Mouse (Mus musculus): ENCODE results near the gene Car9. TPM values are rescaled to one million over a fixed set of nuclear protein-coding genes. Genes with fewer than 3 reads are reported as not detected.

The Car9 gene
- polyA plus RNA-seq, 1 experiment from 2014 or later = 0.41 TPM

GRCm38 (mm10) chr4:43507938-43508665 lies 1.3 kb downstream of the Car9 start:
- ATAC-seq (replicated peaks; ENCODE audit: insufficient number of reproducible peaks, low FRiP score, low TSS enrichment, low read depth) = peak; percentile 49
- Histone ChIP-seq H3K36me3 (replicated peaks; ENCODE audit: control insufficient read depth, insufficient read depth, low read depth, low read length) (no peaks in the 10 kb centered on the region), H3K27ac (replicated peaks; ENCODE audit: low read depth, low read length) (no peak overlapping the region)

DNA sequence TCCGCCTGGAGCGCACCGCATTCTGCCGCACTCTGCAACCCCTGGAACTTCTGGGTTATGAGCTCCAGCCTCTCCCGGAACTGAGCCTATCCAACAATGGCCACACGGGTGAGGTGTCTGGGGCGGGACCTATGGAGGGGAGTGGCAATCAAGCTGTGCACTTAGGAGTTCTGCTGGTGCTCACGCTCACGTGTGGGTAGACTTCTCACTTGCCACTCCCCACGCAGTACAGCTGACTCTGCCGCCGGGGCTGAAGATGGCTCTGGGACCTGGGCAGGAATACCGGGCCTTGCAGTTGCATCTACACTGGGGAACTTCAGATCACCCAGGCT lies 1.9 kb downstream of the Car9 start:
- peak overlapping the region; percentile 74 for H3K4me2 ChIP-seq (ENCODE audit: low read depth, low read length)
- H3K27ac ChIP-seq (replicated peaks; ENCODE audit: low read depth, low read length) = no peak overlapping the region
- H3K9me3 ChIP-seq (replicated peaks; ENCODE audit: control insufficient read depth, low read length) = no peaks in the 10 kb centered on the region
- ATAC-seq (replicated peaks; ENCODE audit: insufficient number of reproducible peaks, low FRiP score, low TSS enrichment, low read depth) (peak; percentile 58), DNase-seq (ENCODE audit: low spot score) (peak; percentile 53)
- H3K9ac ChIP-seq (replicated peaks; ENCODE audit: low read length) = peak overlapping the region; percentile 50
- H3K4me1 ChIP-seq (ENCODE audit: control insufficient read depth, insufficient read depth, low read length) = no peaks in the 10 kb centered on the region; the same call in none of the 2 replicates
- H3K4me3 ChIP-seq (ENCODE audit: low read depth, low read length) = peak overlapping the region; percentile 36
- WGBS = 7% methylated on average over 13 of the region's 13 CpGs
- H3K27me3 ChIP-seq (ENCODE audit: control insufficient read depth, insufficient read depth, low read length) = peaks cover 3% of the 10 kb centered on the region
- no peaks in the 10 kb centered on the region for H3K36me3 ChIP-seq (replicated peaks; ENCODE audit: control insufficient read depth, insufficient read depth, low read depth, low read length)

More at GRCm38 (mm10) chr4:43507938-43508665, 1.3 kb downstream of the Car9 start:
- no peaks in the 10 kb centered on the region; the same call in none of the 2 replicates for H3K4me1 ChIP-seq (ENCODE audit: control insufficient read depth, insufficient read depth, low read length)
- H3K9me3 ChIP-seq (replicated peaks; ENCODE audit: control insufficient read depth, low read length) = no peaks in the 10 kb centered on the region
- peak overlapping the region; percentile 74 for H3K4me2 ChIP-seq (ENCODE audit: low read depth, low read length)
- 15% methylated on average over 21 of the region's 22 CpGs for WGBS
- peak; percentile 23 for DNase-seq (ENCODE audit: low spot score)
- H3K27me3 ChIP-seq (ENCODE audit: control insufficient read depth, insufficient read depth, low read length) = peaks cover 3% of the 10 kb centered on the region
- peak overlapping the region; percentile 36 for H3K4me3 ChIP-seq (ENCODE audit: low read depth, low read length)
- H3K9ac ChIP-seq (replicated peaks; ENCODE audit: low read length) = peak overlapping the region; percentile 50

DNA sequence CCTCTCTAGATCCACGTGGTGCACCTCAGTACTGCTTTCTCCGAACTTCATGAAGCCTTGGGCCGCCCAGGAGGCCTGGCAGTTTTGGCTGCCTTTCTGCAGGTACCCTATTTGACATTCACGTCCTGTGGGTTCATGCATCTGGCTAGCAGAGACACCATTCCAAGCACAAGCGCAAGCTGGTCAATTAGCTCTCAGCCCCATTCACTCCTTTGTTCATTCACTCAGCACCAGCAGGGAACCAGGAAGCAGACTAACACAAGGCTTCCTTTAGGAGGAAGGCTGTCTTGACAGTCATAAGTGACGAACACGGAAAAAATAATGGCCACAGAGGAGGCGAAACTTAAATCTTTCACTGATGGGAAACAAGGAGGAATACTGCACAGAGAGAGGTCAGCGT lies 2.3 kb downstream of the Car9 start:
- Histone ChIP-seq H3K4me1 (ENCODE audit: control insufficient read depth, insufficient read depth, low read length) (no peaks in the 10 kb centered on the region; the same call in none of the 2 replicates), H3K4me3 (ENCODE audit: low read depth, low read length) (peak overlapping the region; percentile 36; the same call in 1 of the 2 replicates), H3K4me2 (ENCODE audit: low read depth, low read length) (peak overlapping the region; percentile 74), H3K27ac (replicated peaks; ENCODE audit: low read depth, low read length) (no peak overlapping the region), H3K36me3 (replicated peaks; ENCODE audit: control insufficient read depth, insufficient read depth, low read depth, low read length) (no peaks in the 10 kb centered on the region), H3K9me3 (replicated peaks; ENCODE audit: control insufficient read depth, low read length) (no peaks in the 10 kb centered on the region), H3K9ac (replicated peaks; ENCODE audit: low read length) (peak overlapping the region; percentile 50), H3K27me3 (ENCODE audit: control insufficient read depth, insufficient read depth, low read length) (peaks cover 3% of the 10 kb centered on the region)
- WGBS = 21% methylated on average over 9 of the region's 9 CpGs
- no peak for ATAC-seq (replicated peaks; ENCODE audit: insufficient number of reproducible peaks, low FRiP score, low TSS enrichment, low read depth)
- no peak for DNase-seq (ENCODE audit: low spot score)

DNA sequence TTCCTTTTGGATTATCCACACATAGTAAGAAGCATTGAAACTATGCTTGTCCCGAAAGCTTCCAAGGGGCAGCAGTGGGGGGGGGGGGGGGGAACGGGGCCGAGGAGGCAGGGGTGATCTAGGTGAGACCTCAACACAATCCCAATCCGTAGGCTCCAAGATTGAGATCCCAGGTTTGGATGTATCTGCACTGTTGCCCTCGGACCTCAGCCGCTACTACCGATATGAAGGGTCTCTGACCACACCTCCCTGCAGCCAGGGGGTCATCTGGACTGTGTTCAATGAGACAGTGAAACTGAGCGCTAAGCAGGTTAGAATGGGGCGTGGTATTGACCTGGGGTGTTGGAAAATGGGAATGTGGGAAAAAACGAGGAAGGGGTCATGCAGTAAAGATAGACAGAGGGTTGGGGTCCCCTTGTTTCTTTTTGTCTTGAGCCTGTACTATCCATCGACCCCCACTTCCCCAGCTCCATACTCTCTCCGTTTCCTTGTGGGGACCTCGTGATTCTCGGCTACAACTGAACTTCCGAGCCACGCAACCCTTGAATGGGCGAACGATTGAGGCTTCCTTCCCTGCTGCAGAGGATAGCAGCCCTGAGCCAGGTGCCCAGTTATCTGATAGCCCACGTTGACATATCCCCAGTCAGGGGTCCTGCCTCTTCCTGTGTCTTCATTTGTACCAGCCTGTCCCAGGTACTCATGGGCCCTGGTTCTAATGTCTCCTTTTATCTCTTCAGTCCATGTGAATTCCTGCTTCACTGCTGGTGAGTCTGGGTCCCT lies 5.1 kb downstream of the Car9 start:
- H3K4me2 ChIP-seq (ENCODE audit: low read depth, low read length) = no peak overlapping the region
- DNase-seq (ENCODE audit: low spot score) (no peak), ATAC-seq (replicated peaks; ENCODE audit: insufficient number of reproducible peaks, low FRiP score, low TSS enrichment, low read depth) (no peak)
- H3K9ac ChIP-seq (replicated peaks; ENCODE audit: low read length) = no peak overlapping the region
- no peaks in the 10 kb centered on the region; the same call in none of the 2 replicates for H3K4me1 ChIP-seq (ENCODE audit: control insufficient read depth, insufficient read depth, low read length)
- no peak overlapping the region for H3K27ac ChIP-seq (replicated peaks; ENCODE audit: low read depth, low read length)
- H3K4me3 ChIP-seq (ENCODE audit: low read depth, low read length) = no peak overlapping the region
- no peaks in the 10 kb centered on the region for H3K9me3 ChIP-seq (replicated peaks; ENCODE audit: control insufficient read depth, low read length)
- peaks cover 2% of the 10 kb centered on the region for H3K27me3 ChIP-seq (ENCODE audit: control insufficient read depth, insufficient read depth, low read length)
- H3K36me3 ChIP-seq (replicated peaks; ENCODE audit: control insufficient read depth, insufficient read depth, low read depth, low read length) = no peaks in the 10 kb centered on the region
- 80% methylated on average over 18 of the region's 19 CpGs for WGBS

- Histone ChIP-seq H3K4me3 (ENCODE audit: low read depth, low read length) (no peak overlapping the region), H3K36me3 (replicated peaks; ENCODE audit: control insufficient read depth, insufficient read depth, low read depth, low read length) (no peaks in the 10 kb centered on the region), H3K9ac (replicated peaks; ENCODE audit: low read length) (no peak overlapping the region), H3K27ac (replicated peaks; ENCODE audit: low read depth, low read length) (no peak overlapping the region), H3K4me1 (ENCODE audit: control insufficient read depth, insufficient read depth, low read length) (no peaks in the 10 kb centered on the region; the same call in 1 of the 2 replicates), H3K4me2 (ENCODE audit: low read depth, low read length) (no peak overlapping the region), H3K9me3 (replicated peaks; ENCODE audit: control insufficient read depth, low read length) (no peaks in the 10 kb centered on the region), H3K27me3 (ENCODE audit: control insufficient read depth, insufficient read depth, low read length) (no peaks in the 10 kb centered on the region)
- ATAC-seq (replicated peaks; ENCODE audit: insufficient number of reproducible peaks, low FRiP score, low TSS enrichment, low read depth) (no peak), DNase-seq (ENCODE audit: low spot score) (no peak)
- 62% methylated on average over 7 of the region's 7 CpGs for WGBS
Measured at GRCm38 (mm10) chr4:43512653-43513052, 5.9 kb downstream of the Car9 start.

- ATAC-seq (replicated peaks; ENCODE audit: insufficient number of reproducible peaks, low FRiP score, low TSS enrichment, low read depth) (no peak), DNase-seq (ENCODE audit: low spot score) (no peak)
- WGBS = 87% methylated on average over 4 of the region's 4 CpGs
Measured at GRCm38 (mm10) chr4:43513300-43513699, 6.5 kb downstream of the Car9 start.

DNA sequence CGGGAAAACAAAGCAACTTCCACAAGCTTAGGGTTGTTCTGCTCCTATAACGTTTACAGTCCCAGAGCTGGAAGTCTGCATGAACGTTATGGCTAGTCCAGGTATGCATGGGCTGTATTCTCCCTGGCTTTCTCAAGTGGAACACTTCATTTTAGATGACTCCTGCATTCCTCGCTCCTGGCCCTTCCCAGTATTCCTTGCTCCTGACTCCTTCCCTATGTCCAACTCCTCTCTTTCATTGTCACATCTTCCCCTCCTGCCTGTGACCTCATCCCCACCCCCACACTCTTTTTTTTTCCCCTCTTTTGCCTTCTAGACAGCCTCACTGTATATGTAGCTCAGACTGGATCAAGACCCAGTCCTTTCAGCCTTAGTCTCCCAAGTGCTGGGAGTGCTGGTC lies 7.0 kb downstream of the Car9 start:
- Histone ChIP-seq H3K9ac (replicated peaks; ENCODE audit: low read length) (no peak overlapping the region), H3K9me3 (replicated peaks; ENCODE audit: control insufficient read depth, low read length) (no peaks in the 10 kb centered on the region), H3K4me2 (ENCODE audit: low read depth, low read length) (no peak overlapping the region), H3K27ac (replicated peaks; ENCODE audit: low read depth, low read length) (no peak overlapping the region), H3K4me1 (ENCODE audit: control insufficient read depth, insufficient read depth, low read length) (no peaks in the 10 kb centered on the region; the same call in 1 of the 2 replicates), H3K36me3 (replicated peaks; ENCODE audit: control insufficient read depth, insufficient read depth, low read depth, low read length) (no peaks in the 10 kb centered on the region), H3K27me3 (ENCODE audit: control insufficient read depth, insufficient read depth, low read length) (no peaks in the 10 kb centered on the region), H3K4me3 (ENCODE audit: low read depth, low read length) (no peak overlapping the region)
- WGBS = 81% methylated on average over 4 of the region's 4 CpGs
- ATAC-seq (replicated peaks; ENCODE audit: insufficient number of reproducible peaks, low FRiP score, low TSS enrichment, low read depth) = no peak
- DNase-seq (ENCODE audit: low spot score) = no peak

More at GRCm38 (mm10) chr4:43513300-43513699, 6.5 kb downstream of the Car9 start:
- no peaks in the 10 kb centered on the region for H3K9me3 ChIP-seq (replicated peaks; ENCODE audit: control insufficient read depth, low read length)
- H3K4me2 ChIP-seq (ENCODE audit: low read depth, low read length) = no peak overlapping the region
- H3K4me3 ChIP-seq (ENCODE audit: low read depth, low read length) = no peak overlapping the region
- H3K4me1 ChIP-seq (ENCODE audit: control insufficient read depth, insufficient read depth, low read length) = no peaks in the 10 kb centered on the region; the same call in 1 of the 2 replicates
- no peaks in the 10 kb centered on the region for H3K36me3 ChIP-seq (replicated peaks; ENCODE audit: control insufficient read depth, insufficient read depth, low read depth, low read length)
- no peak overlapping the region for H3K27ac ChIP-seq (replicated peaks; ENCODE audit: low read depth, low read length)
- no peaks in the 10 kb centered on the region for H3K27me3 ChIP-seq (ENCODE audit: control insufficient read depth, insufficient read depth, low read length)
- H3K9ac ChIP-seq (replicated peaks; ENCODE audit: low read length) = no peak overlapping the region

Measured in embryonic facial prominence, embryonic 11.5 days (tissue).